In the genomic region with DNA sequence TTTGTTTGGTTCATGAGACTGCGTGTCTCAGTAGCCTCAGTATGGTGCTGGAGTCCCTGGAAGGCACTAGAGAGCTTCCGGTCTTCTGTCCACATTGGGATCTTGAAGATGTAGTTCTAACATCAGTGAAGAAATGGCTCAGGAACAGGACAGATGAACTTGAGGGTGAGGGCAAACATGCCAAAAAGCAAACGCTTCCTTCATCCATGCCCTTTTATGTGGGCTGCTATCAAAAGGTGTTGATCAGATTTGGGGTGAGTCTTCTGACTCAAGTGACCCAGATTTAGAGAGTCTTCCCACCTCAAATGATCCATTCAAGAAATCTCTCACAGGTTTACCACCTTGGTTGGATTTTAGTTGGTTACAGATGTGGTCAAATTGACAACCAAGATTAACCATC, we compare ENCODE assay signal across 24 mouse cellular contexts.
DNase-seq lines count a peak whose midpoint lies in the region; ATAC-seq lines count a peak whose summit lies in the region.
"Had no signal": no experiment of that assay in that cellular context is flagged by ENCODE, and none has a peak within 500 bp of the region (broad histone marks: within the 10 kb centered on the region; RNA-seq: fewer than 3 reads in every experiment).

No protein-coding gene starts in this region.

- H3K27me3 ChIP-seq in heart, embryonic 11.5 days (ENCODE audit: control insufficient read depth, insufficient read depth, low read length) = no peaks in the 10 kb centered on the region
- H3K27me3 ChIP-seq in midbrain, embryonic 16.5 days (ENCODE audit: control insufficient read depth, insufficient read depth, low read depth, low read length) = no peaks in the 10 kb centered on the region
- H3K27me3 ChIP-seq: forebrain, embryonic 13.5 days; heart, embryonic 12.5 days; heart, embryonic 15.5 days; hindbrain, embryonic 13.5 days had no signal

- no peaks in the 10 kb centered on the region for H3K9me3 ChIP-seq in heart, embryonic 11.5 days (replicated peaks; ENCODE audit: control insufficient read depth, low read length)
- no peaks in the 10 kb centered on the region for H3K9me3 ChIP-seq in midbrain, embryonic 16.5 days (replicated peaks; ENCODE audit: control insufficient read depth, low read length, poor library complexity, severe bottlenecking)
- H3K9me3 ChIP-seq: forebrain, embryonic 10.5 days; forebrain, embryonic 13.5 days; heart, embryonic 15.5 days; hindbrain, embryonic 10.5 days; hindbrain, embryonic 13.5 days had no signal

- no peak overlapping the region for H3K4me2 ChIP-seq in heart, embryonic 11.5 days
- no peak overlapping the region for H3K4me2 ChIP-seq in midbrain, embryonic 16.5 days (ENCODE audit: low read length)
- H3K4me2 ChIP-seq: forebrain, embryonic 13.5 days; heart, embryonic 12.5 days; heart, embryonic 15.5 days; hindbrain, embryonic 13.5 days had no signal

- H3K4me3 ChIP-seq in heart, embryonic 11.5 days (ENCODE audit: low read depth, low read length) = no peak overlapping the region
- H3K4me3 ChIP-seq in midbrain, embryonic 16.5 days (ENCODE audit: low read depth, low read length) = no peak overlapping the region
- H3K4me3 ChIP-seq: forebrain, embryonic 10.5 days; forebrain, embryonic 13.5 days; heart, embryonic 12.5 days; heart, embryonic 15.5 days; hindbrain, embryonic 10.5 days; hindbrain, embryonic 13.5 days had no signal

- H3K9ac ChIP-seq in heart, embryonic 11.5 days (ENCODE audit: low read depth, low read length) = no peak overlapping the region
- no peak overlapping the region for H3K9ac ChIP-seq in midbrain, embryonic 16.5 days (ENCODE audit: low read depth, low read length)
- H3K9ac ChIP-seq: forebrain, embryonic 13.5 days; heart, embryonic 12.5 days; heart, embryonic 15.5 days; hindbrain, embryonic 13.5 days had no signal

- peak; percentile 49 for DNase-seq in heart, adult 11 months
- peak; percentile 82 for DNase-seq in CD4-positive helper T cell, adult 2 months (ENCODE audit: low read depth, low spot score)
- DNase-seq in T-cell, adult 2 months (ENCODE audit: low spot score) = peak; percentile 56
- DNase-seq in urinary bladder, postnatal 10 days (ENCODE audit: low spot score) = no peak
- DNase-seq: adrenal gland, adult 8-10 months; adrenal gland, postnatal 25 days; cerebellum, adult 18-20 months; cerebellum, adult 9-10 months; cerebellum, postnatal 14 days; gastrocnemius, postnatal 10 days; gastrocnemius, postnatal 36 days; heart, postnatal 10 days; heart, postnatal 36 days had no signal

- ATAC-seq in heart, embryonic 11.5 days (replicated peaks; ENCODE audit: insufficient number of reproducible peaks, low FRiP score, low TSS enrichment) = no peak
- ATAC-seq in midbrain, embryonic 16.5 days = no peak
- ATAC-seq: forebrain, embryonic 13.5 days; forebrain, embryonic 16.5 days; hindbrain, embryonic 16.5 days; intestine, embryonic 16.5 days had no signal

- H3K36me3 ChIP-seq in heart, embryonic 11.5 days (ENCODE audit: control insufficient read depth, insufficient read depth, low read length) = no peaks in the 10 kb centered on the region
- no peaks in the 10 kb centered on the region for H3K36me3 ChIP-seq in midbrain, embryonic 16.5 days (ENCODE audit: control insufficient read depth, insufficient read depth, low read length)
- H3K36me3 ChIP-seq: forebrain, embryonic 10.5 days; heart, embryonic 12.5 days; heart, embryonic 15.5 days; hindbrain, embryonic 10.5 days; hindbrain, embryonic 13.5 days had no signal

- 90% methylated on average over 3 of the region's 3 CpGs for WGBS in heart, embryonic 11.5 days (ENCODE audit: insufficient replicate concordance)
- WGBS in midbrain, embryonic 16.5 days = 94% methylated on average over 3 of the region's 3 CpGs

- peaks cover 5% of the 10 kb centered on the region; the same call in 1 of the 2 replicates for H3K4me1 ChIP-seq in heart, embryonic 11.5 days (ENCODE audit: control insufficient read depth, insufficient read depth, low read length)
- H3K4me1 ChIP-seq in midbrain, embryonic 16.5 days (ENCODE audit: control insufficient read depth, insufficient read depth, low read length) = no peaks in the 10 kb centered on the region

- no peak overlapping the region for H3K27ac ChIP-seq in heart, embryonic 11.5 days (ENCODE audit: low read depth, low read length)
- H3K27ac ChIP-seq in midbrain, embryonic 16.5 days (ENCODE audit: low read length) = no peak overlapping the region
- H3K27ac ChIP-seq: forebrain, embryonic 10.5 days; forebrain, embryonic 13.5 days; heart, embryonic 15.5 days; hindbrain, embryonic 10.5 days; hindbrain, embryonic 13.5 days had no signal
